Mouse (Mus musculus): ENCODE measurements around the gene Ppfibp2.

GRCm38 (mm10) chr7:107665221-107665585, 70.2 kb downstream of the Ppfibp2 start:
- TF ChIP-seq CTCF (IDR thresholded peaks at IDR 0.05; ENCODE audit: low read depth, low read length) = no peak
- TF ChIP-seq POLR2AphosphoS5 (IDR thresholded peaks at IDR 0.05; ENCODE audit: insufficient replicate concordance, low read depth, low read length) = no peak
- TF ChIP-seq GATA2 (IDR thresholded peaks at IDR 0.05; ENCODE audit: borderline replicate concordance, low read depth, low read length) = no peak
- TF ChIP-seq GATA1 (IDR thresholded peaks at IDR 0.05; ENCODE audit: borderline replicate concordance, low read length) = no peak
